ENCODE assay signal across 9 mouse cellular contexts in the genomic region with DNA sequence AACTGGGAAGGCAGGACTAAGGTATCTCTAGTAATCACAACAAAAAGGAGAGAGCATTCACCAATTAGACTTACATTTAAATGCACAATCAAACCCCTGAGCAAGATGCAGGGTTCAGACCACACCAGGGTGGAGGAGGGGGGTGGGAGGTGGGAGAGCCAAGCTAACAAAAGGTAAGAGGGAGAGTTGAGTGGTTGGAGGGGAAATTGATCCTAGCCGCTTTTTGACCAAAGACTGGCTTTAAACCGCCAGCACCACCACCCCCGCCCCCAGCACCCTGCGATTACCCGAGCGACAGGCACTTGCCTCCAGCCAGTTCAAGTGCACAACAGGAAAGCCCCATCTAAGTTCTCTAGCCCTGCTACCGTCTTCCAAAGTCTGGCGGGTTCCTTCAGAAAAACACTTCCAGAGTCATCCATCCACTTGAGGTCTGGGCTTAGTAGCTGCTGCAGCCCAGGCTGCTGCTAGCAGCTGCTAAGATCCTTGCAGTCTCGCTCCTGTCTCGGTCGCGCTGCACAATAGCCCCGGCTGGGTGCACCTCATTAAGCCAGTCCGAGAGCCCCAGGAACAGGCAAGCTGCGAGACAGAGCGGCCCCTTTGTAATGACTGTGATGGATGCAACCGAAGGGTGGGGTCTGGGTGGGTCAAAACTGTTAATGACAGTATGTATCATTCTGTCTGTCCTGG. TPM values are rescaled to one million over a fixed set of nuclear protein-coding genes. Genes with fewer than 3 reads are reported as not detected.
DNase-seq lines count a peak whose midpoint lies in the region; ATAC-seq and TF ChIP-seq lines count a peak whose summit lies in the region.
"Had no signal": no experiment of that assay in that cellular context is flagged by ENCODE, and none has a peak within 500 bp of the region (broad histone marks: within the 10 kb centered on the region; RNA-seq: fewer than 3 reads in every experiment).

No protein-coding gene starts in this region.

- under 1% methylated on average over 17 of the region's 17 CpGs for WGBS in heart, embryonic 14.5 days
- under 1% methylated on average over 17 of the region's 17 CpGs for WGBS in forebrain, embryonic 14.5 days
- WGBS in midbrain, embryonic 13.5 days = 0% methylated on average over 17 of the region's 17 CpGs
- WGBS in kidney, adult 2 months = 1% methylated on average over 17 of the region's 17 CpGs

- no peak overlapping the region for H3K9ac ChIP-seq in heart, embryonic 14.5 days (ENCODE audit: low read length)
- H3K9ac ChIP-seq in forebrain, embryonic 14.5 days (ENCODE audit: low read length) = peak overlapping the region; percentile 61
- peak overlapping the region; percentile 76 for H3K9ac ChIP-seq in midbrain, embryonic 13.5 days (replicated peaks)

- H3K27ac ChIP-seq in heart, embryonic 14.5 days (replicated peaks in 1 of 2; ENCODE audit: control insufficient read depth in 1 of 2, insufficient read depth in 1 of 2, low read depth in 2 of 2, low read length in 2 of 2) = no peak overlapping the region
- peak overlapping the region; percentile 52; the same call in 1 of the 2 replicates for H3K27ac ChIP-seq in forebrain, embryonic 14.5 days (ENCODE audit: low read depth, low read length)
- H3K27ac ChIP-seq in midbrain, embryonic 13.5 days = peak overlapping the region; percentile 80
- no peak overlapping the region for H3K27ac ChIP-seq in kidney, adult 2 months (ENCODE audit: insufficient read depth, low read depth, low read length)

- no peak for TF ChIP-seq POLR2A in kidney, adult 2 months (IDR thresholded peaks at IDR 0.05; ENCODE audit: low read depth, low read length)

- peak overlapping the region; percentile 28 to 33 for H3K4me3 ChIP-seq in heart, embryonic 14.5 days (ENCODE audit: control insufficient read depth in 1 of 2, insufficient read depth in 1 of 2, low read depth in 1 of 2, low read length in 2 of 2)
- H3K4me3 ChIP-seq in forebrain, embryonic 14.5 days (ENCODE audit: low read depth, low read length) = peak overlapping the region; percentile 43
- H3K4me3 ChIP-seq in midbrain, embryonic 13.5 days (replicated peaks) = peak overlapping the region; percentile 53
- no peak overlapping the region for H3K4me3 ChIP-seq in kidney, adult 2 months (ENCODE audit: insufficient read depth, low read depth, low read length)

- H3K4me1 ChIP-seq in heart, embryonic 14.5 days (ENCODE audit: control insufficient read depth in 2 of 2, insufficient read depth in 2 of 2, low read length in 2 of 2) = peaks cover 2 to 3% of the 10 kb centered on the region in 2 experiments; a peak in 1 of 4 replicates
- peaks cover 8% of the 10 kb centered on the region; the same call in 1 of the 2 replicates for H3K4me1 ChIP-seq in forebrain, embryonic 14.5 days (ENCODE audit: control insufficient read depth, insufficient read depth, low read length)
- H3K4me1 ChIP-seq in midbrain, embryonic 13.5 days (replicated peaks) = peaks cover 12% of the 10 kb centered on the region; the same call in 1 of the 2 replicates
- H3K4me1 ChIP-seq in kidney, adult 2 months (ENCODE audit: control insufficient read depth, insufficient read depth, low read length) = no peaks in the 10 kb centered on the region

- no peak for TF ChIP-seq CTCF in kidney, adult 2 months (conservative IDR thresholded peaks at IDR 0.05; ENCODE audit: insufficient read depth, insufficient read length, low read depth, low read length)

- no peaks in the 10 kb centered on the region for H3K9me3 ChIP-seq in heart, embryonic 14.5 days (ENCODE audit: control insufficient read depth, low read length)
- no peaks in the 10 kb centered on the region for H3K9me3 ChIP-seq in forebrain, embryonic 14.5 days (replicated peaks; ENCODE audit: control insufficient read depth, low read length)
- H3K9me3 ChIP-seq in midbrain, embryonic 13.5 days = no peaks in the 10 kb centered on the region

- peak overlapping the region; percentile 77 for H3K4me2 ChIP-seq in heart, embryonic 14.5 days (ENCODE audit: low read length)
- peak overlapping the region; percentile 96 for H3K4me2 ChIP-seq in forebrain, embryonic 14.5 days (ENCODE audit: low read length)
- H3K4me2 ChIP-seq in midbrain, embryonic 13.5 days (replicated peaks) = peak overlapping the region; percentile 88

- peaks cover 28% of the 10 kb centered on the region for H3K27me3 ChIP-seq in heart, embryonic 14.5 days (ENCODE audit: control insufficient read depth, insufficient read depth, low read length)
- no peaks in the 10 kb centered on the region for H3K27me3 ChIP-seq in forebrain, embryonic 14.5 days (replicated peaks; ENCODE audit: control insufficient read depth, insufficient read depth, low read length)
- H3K27me3 ChIP-seq in midbrain, embryonic 13.5 days = peaks cover 5% of the 10 kb centered on the region; the same call in 1 of the 2 replicates
- H3K27me3 ChIP-seq in kidney, adult 2 months (replicated peaks; ENCODE audit: control insufficient read depth, insufficient read depth, low read length) = no peaks in the 10 kb centered on the region

- no peak for DNase-seq in heart, adult 11 months
- peak; percentile 34 for DNase-seq in MN1 (ENCODE audit: low spot score)
- DNase-seq in forebrain, embryonic 14.5 days (ENCODE audit: low spot score) = peak; percentile 77
- no peak for DNase-seq in kidney, adult 2 months
- DNase-seq in frontal cortex, adult 2 months (ENCODE audit: extremely low spot score in 1 of 2, low spot score in 1 of 2) = no peak

- H3K36me3 ChIP-seq in heart, embryonic 14.5 days (ENCODE audit: control insufficient read depth, insufficient read depth, low read length) = no peaks in the 10 kb centered on the region
- H3K36me3 ChIP-seq in forebrain, embryonic 14.5 days (ENCODE audit: control insufficient read depth, insufficient read depth, low read length) = no peaks in the 10 kb centered on the region
- no peaks in the 10 kb centered on the region for H3K36me3 ChIP-seq in midbrain, embryonic 13.5 days
- no peaks in the 10 kb centered on the region for H3K36me3 ChIP-seq in kidney, adult 2 months (ENCODE audit: control insufficient read depth, insufficient read depth, low read length)
- H3K36me3 ChIP-seq: G1E had no signal

- no peak for ATAC-seq in heart, embryonic 14.5 days (ENCODE audit: insufficient number of reproducible peaks, insufficient read depth, low FRiP score, low read depth)
- ATAC-seq in forebrain, embryonic 14.5 days = peak; percentile 94
- peak; percentile 95 for ATAC-seq in midbrain, embryonic 13.5 days
- no peak for ATAC-seq in erythroblast, adult 5-6 weeks (replicated peaks; ENCODE audit: low FRiP score, poor library complexity, severe bottlenecking)

RNA-seq across cellular contexts. Expression of gene Elavl2, which starts 0.9 kb away (rescaled TPM):
- polyA plus RNA-seq in heart, embryonic 14.5 days (2014; fragmentation: Nextera tagmentation; extraction: Ambion mirVana) = 2.0 and 3.2 TPM in 2 replicates
- polyA plus RNA-seq in forebrain, embryonic 14.5 days (2014; fragmentation: Nextera tagmentation; extraction: Ambion mirVana) = 134 and 140 TPM in 2 replicates
- polyA plus RNA-seq in midbrain, embryonic 13.5 days (2015; fragmentation: Nextera tagmentation; extraction: Ambion mirVana) = 128 and 135 TPM in 2 replicates
- polyA plus RNA-seq in kidney, adult 2 months (2012; rRNA removed) = 0.34 TPM in 1 of 2 replicates, not detected in the other
- 25.8 and 29.3 TPM in 2 replicates for polyA plus RNA-seq in frontal cortex, adult 2 months (2012; rRNA removed)
- not detected in 2 replicates for total RNA-seq in erythroblast, adult 5-6 weeks (2015; ENCODE audit: low replicate concordance)
- not detected in 2 replicates for total RNA-seq in erythroblast, adult 5-6 weeks (2017; ENCODE audit: low replicate concordance)
- polyA plus RNA-seq: G1E had no signal

Comparison
In these comparisons a context has a peak if more than half of its experiments do, and no peak if none do; other contexts are left out.
1. ATAC-seq: peak in forebrain, embryonic 14.5 days (single experiment) and midbrain, embryonic 13.5 days (single experiment); none in heart, embryonic 14.5 days (single experiment) and erythroblast, adult 5-6 weeks (single experiment).
2. H3K27ac ChIP-seq: peak in forebrain, embryonic 14.5 days (single experiment) and midbrain, embryonic 13.5 days (single experiment); none in heart, embryonic 14.5 days (0 of 2) and kidney, adult 2 months (single experiment).
3. DNase-seq: peak in MN1 (single experiment) and forebrain, embryonic 14.5 days (single experiment); none in heart, adult 11 months (single experiment), kidney, adult 2 months (single experiment) and frontal cortex, adult 2 months (0 of 2).
4. Peak in every context shown above with its lines, with median percentiles within 50 percentile points of each other: H3K4me2 ChIP-seq.